Mouse (Mus musculus) neutrophil, adult 59 days (primary cell): ENCODE results near the gene March7. TPM values are rescaled to one million over a fixed set of nuclear protein-coding genes. Genes with fewer than 3 reads are reported as not detected.

Experiments used
- total RNA-seq, 2 experiments: library from RNA; stranded (reverse); gene quantifications; 1 replicate in 1 of 2; 2 replicates in 1 of 2; pipeline ENCODE4 v1.2.4; 2023

Gene March7
- total RNA-seq: 100 to 1,000 TPM; 110 to 130 TPM

DNA sequence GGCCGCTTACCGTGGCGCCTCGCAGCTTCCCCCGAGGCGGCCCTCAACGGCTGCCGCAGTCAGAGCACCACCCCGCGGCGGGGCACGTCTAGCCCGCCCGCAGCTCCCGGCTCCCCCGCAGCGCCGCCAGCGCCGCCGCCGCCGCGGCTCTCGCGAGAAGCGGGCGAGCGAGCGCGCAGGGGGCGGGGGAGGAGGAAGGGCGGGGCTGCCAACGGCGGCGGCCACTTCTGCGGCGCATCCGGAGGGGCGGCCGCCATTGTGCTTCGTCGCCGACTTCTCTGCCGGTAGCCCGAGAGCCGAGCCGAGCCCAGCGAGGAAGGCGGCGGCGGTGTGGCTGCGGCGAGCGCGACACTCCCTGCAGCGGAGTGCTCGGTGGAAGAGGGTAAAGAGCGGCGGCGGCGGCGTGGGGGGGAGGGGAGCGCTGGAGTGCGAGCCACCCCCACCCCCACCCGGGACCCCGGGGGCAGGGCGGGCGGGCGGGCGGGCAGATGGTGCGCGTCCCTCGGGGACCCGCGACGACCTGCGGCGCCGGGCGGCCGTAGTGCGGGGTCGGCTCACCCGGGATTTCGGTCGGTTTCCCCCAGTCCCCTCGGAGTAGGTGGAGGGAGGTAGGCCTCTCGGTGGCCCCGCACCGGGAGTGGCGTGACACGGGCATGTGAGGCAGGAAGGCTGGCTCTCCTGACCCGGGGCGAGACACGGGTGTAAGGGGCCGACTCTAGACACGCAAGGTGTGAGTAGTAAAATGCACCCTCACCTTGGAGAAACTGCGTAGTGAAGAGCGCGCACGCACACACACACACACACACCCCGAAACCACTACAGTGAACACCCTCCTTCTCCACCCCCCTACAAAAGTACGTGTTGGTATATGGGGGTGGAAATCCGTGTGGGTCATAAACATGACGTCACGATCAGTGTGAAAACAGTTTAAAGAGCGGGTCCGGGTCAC is at the start of gene March7, which contains the start of gene Baz2b:
March7 (plus strand) TSS at position 185 of the 949 bp plus-strand sequence.
Baz2b (minus strand) TSS at position 137 of the 949 bp plus-strand sequence.

DNA sequence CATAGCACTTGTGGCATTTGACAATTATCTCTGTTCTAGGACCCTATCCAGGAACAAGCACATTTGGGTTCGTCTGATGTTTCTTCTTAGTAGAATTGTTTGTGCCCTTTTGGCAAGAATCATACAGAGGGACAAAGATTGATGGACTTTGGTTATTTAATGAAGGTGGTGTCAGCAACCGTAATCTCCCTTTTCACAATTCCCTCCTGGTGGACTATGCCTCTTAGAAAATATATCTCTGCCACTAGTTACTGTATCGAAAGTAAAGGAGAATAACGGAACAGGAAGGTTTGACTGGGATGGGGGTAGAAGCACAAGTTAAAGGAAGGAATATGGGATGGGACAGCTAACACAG is 74.8 kb downstream of the March7 start, which contains the start of gene Cd302:
Cd302 (minus strand) TSS at position 22 of the 355 bp plus-strand sequence.

Other genes with a start within 250 kb of the March7 start
- 100 to 1,000 TPM; 180 to 204 TPM for gene Baz2b, start within 50 bp of the March7 start, total RNA-seq
- 10 to 100 TPM; 18.0 to 25.4 TPM for gene Cd302, start 74.6 kb downstream of the March7 start, total RNA-seq
- 10 to 100 TPM; 38.1 to 50.2 TPM for gene Ly75, start 173.4 kb downstream of the March7 start, total RNA-seq